Mouse (Mus musculus) heart, embryonic 14.5 days (tissue): ENCODE results near the gene Mnd1. TPM values are rescaled to one million over a fixed set of nuclear protein-coding genes. Genes with fewer than 3 reads are reported as not detected.

ENCODE experiments used
- ATAC-seq: fragments of 200-750 bp; cut with Nextera tagmentation; 2 replicates; pipeline ENCODE4 v1.8.0; 2017; ENCODE audit warnings: low read depth, moderate TSS enrichment; ENCODE audit not compliant: insufficient number of reproducible peaks, insufficient read depth, low FRiP score
- H3K27ac ChIP-seq, 2 experiments: fragments of 200-500 bp in 1 of 2; fragments of 300-500 bp in 1 of 2; sonication (generic) in 1 of 2; replicated peaks in 1 of 2; 2 replicates each; pipeline ENCODE4 v1.5.1; 2012 to 2014; ENCODE audit warnings: low read depth in 2 of 2, low read length in 2 of 2, control low read depth in 1 of 2, mild to moderate bottlenecking in 1 of 2, mixed read lengths in 1 of 2; ENCODE audit not compliant: control insufficient read depth in 1 of 2, insufficient read depth in 1 of 2
- H3K27me3 ChIP-seq: fragments of 300-500 bp; sonication (generic); 2 replicates; pipeline ENCODE4 v1.6.1; 2014; ENCODE audit warnings: mild to moderate bottlenecking, low read length, control low read depth; ENCODE audit not compliant: control insufficient read depth, insufficient read depth
- H3K36me3 ChIP-seq: fragments of 300-500 bp; sonication (generic); 2 replicates; pipeline ENCODE4 v1.6.1; 2014; ENCODE audit warnings: mild to moderate bottlenecking, control low read depth, low read length, mixed read lengths; ENCODE audit not compliant: control insufficient read depth, insufficient read depth
- H3K4me1 ChIP-seq, 2 experiments: fragments of 200-500 bp in 1 of 2; fragments of 300-500 bp in 1 of 2; sonication (generic) in 1 of 2; 2 replicates each; pipeline ENCODE4 v1.6.1; 2012 to 2014; ENCODE audit warnings: low read length in 2 of 2, control low read depth in 1 of 2, mixed read lengths in 1 of 2; ENCODE audit not compliant: control insufficient read depth in 2 of 2, insufficient read depth in 2 of 2
- H3K4me2 ChIP-seq: fragments of 300-500 bp; sonication (generic); 2 replicates; pipeline ENCODE4 v1.6.1; 2014; ENCODE audit warnings: mild to moderate bottlenecking, low read length
- H3K4me3 ChIP-seq, 2 experiments: fragments of 200-500 bp in 1 of 2; fragments of 300-500 bp in 1 of 2; sonication (generic) in 1 of 2; 2 replicates each; pipeline ENCODE4 v1.5.1; 2012 to 2014; ENCODE audit warnings: low read length in 2 of 2, mild to moderate bottlenecking in 2 of 2, control low read depth in 1 of 2, low read depth in 1 of 2, moderate library complexity in 1 of 2; ENCODE audit not compliant: control insufficient read depth in 1 of 2, insufficient read depth in 1 of 2
- H3K9ac ChIP-seq: fragments of 300-500 bp; sonication (generic); 2 replicates; pipeline ENCODE4 v1.6.1; 2014; ENCODE audit warnings: mild to moderate bottlenecking, low read length
- H3K9me3 ChIP-seq: fragments of 300-500 bp; sonication (generic); 2 replicates; pipeline ENCODE4 v1.6.1; 2016; ENCODE audit warnings: low read length, control low read depth; ENCODE audit not compliant: control insufficient read depth
- WGBS: fragments of 180-500 bp; shearing (Covaris S2); extraction: QIAGEN DNeasy Blood & Tissue Kit; methylation state at CpG from one replicate; pipeline ENCODE4 v1.1.7; 2014; 5-methylcytosine and 5-hydroxymethylcytosine counted together
- polyA plus RNA-seq: library from polyadenylated mRNA; unstranded; fragments of >200 nt; fragmentation: Nextera tagmentation; extraction: Ambion mirVana; gene quantifications from 2 replicates; pipeline ENCODE4 v1.2.1, GENCODE M21; 2014

The Mnd1 gene
- polyA plus RNA-seq, 1 experiment from 2014 or later, result 10.2 TPM

DNA sequence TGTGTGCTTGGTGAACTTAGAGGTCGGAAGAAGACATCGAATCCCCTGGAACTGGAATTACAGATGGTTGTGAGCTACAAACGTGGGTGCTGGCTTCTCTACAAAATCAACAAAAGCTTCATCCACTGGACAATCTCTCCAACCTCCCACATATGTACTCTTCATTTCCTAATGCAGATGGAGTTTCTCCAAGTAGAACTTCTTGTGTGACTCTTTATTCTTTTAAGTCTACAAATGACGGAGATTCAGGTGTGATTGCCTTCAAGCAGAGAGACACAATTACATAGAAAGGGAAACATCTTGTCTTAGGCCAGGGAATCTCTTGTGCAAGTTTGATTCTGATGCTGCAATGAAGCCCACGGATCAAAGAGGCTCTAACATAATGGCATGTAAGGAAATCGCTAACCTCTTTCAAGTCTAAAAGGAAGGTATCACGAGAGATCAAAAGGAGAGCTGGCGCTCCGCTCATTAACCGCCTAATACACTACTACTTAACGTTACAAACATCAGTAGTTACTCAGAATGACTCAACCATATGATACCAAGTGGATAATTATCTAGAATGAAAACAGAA is 18.1 kb upstream of the Mnd1 start, which contains the start of gene Gm6525:
TSS of gene Gm6525 (plus strand) at position 524 of the 574 bp plus-strand sequence.
- H3K27ac ChIP-seq, result no peak within 1 kb of the TSS
- 80% methylated on average over 11 of the region's 11 CpGs for WGBS
- H3K9ac ChIP-seq, result no peak within 1 kb of the TSS
- no peak for ATAC-seq
- no peak within 1 kb of the TSS for H3K4me3 ChIP-seq
- no peaks in the 10 kb centered on the region for H3K9me3 ChIP-seq
- H3K4me1 ChIP-seq, result no peaks in the 10 kb centered on the region
- peaks cover 6% of the 10 kb centered on the region; the same call in 1 of the 2 replicates for H3K36me3 ChIP-seq
- no peak within 1 kb of the TSS for H3K4me2 ChIP-seq
- no peaks in the 10 kb centered on the region for H3K27me3 ChIP-seq

GRCm38 (mm10) chr3:84172406-84172805 is 16.8 kb upstream of the Mnd1 start:
- H3K4me3 ChIP-seq, result no peak overlapping the region
- H3K4me2 ChIP-seq, result no peak overlapping the region
- no peak overlapping the region for H3K27ac ChIP-seq
- H3K36me3 ChIP-seq, result peaks cover 6% of the 10 kb centered on the region; the same call in 1 of the 2 replicates
- no peak overlapping the region for H3K9ac ChIP-seq
- 27% methylated on average over 11 of the region's 11 CpGs for WGBS
- no peaks in the 10 kb centered on the region for H3K27me3 ChIP-seq
- no peak for ATAC-seq
- no peaks in the 10 kb centered on the region for H3K4me1 ChIP-seq
- no peaks in the 10 kb centered on the region for H3K9me3 ChIP-seq

- Histone ChIP-seq H3K27ac (no peak overlapping the region), H3K36me3 (peaks cover 19% of the 10 kb centered on the region), H3K4me3 (no peak overlapping the region), H3K27me3 (no peaks in the 10 kb centered on the region), H3K4me2 (no peak overlapping the region), H3K9ac (no peak overlapping the region), H3K4me1 (no peaks in the 10 kb centered on the region), H3K9me3 (no peaks in the 10 kb centered on the region)
- ATAC-seq, result no peak
- WGBS, result 62% methylated on average over 8 of the region's 8 CpGs
These were observed 13.9 kb upstream of the Mnd1 start for GRCm38 (mm10) chr3:84169393-84170005.

GRCm38 (mm10) chr3:84168943-84169342 is 13.4 kb upstream of the Mnd1 start:
- no peak overlapping the region for H3K27ac ChIP-seq
- no peaks in the 10 kb centered on the region for H3K4me1 ChIP-seq
- no peaks in the 10 kb centered on the region for H3K9me3 ChIP-seq
- H3K36me3 ChIP-seq, result peaks cover 24% of the 10 kb centered on the region
- no peak for ATAC-seq
- no peaks in the 10 kb centered on the region for H3K27me3 ChIP-seq
- no peak overlapping the region for H3K9ac ChIP-seq
- H3K4me3 ChIP-seq, result no peak overlapping the region
- H3K4me2 ChIP-seq, result no peak overlapping the region
- WGBS, result 84% methylated on average over 6 of the region's 6 CpGs

DNA sequence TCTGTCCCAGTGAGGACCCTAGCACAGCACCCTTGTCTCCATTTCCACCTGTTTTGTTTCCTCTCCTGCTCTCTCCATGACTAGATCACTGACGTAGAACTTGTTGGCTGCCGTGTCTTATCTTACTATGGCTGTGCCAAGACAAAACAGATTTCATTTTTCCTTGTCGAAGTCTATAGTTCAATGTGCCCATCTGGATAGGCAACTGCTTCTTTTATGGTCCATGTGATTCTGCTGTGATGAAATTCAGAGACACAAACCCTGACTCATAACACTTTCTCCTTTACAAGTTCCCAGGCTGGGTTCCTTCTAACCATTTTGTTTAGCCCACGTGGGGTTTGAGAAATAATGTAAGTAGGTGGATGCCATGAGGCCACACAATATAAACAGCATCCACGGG is 10.5 kb upstream of the Mnd1 start:
- Histone ChIP-seq H3K9me3 (no peaks in the 10 kb centered on the region), H3K4me1 (no peaks in the 10 kb centered on the region), H3K27me3 (no peaks in the 10 kb centered on the region), H3K4me2 (no peak overlapping the region), H3K27ac (no peak overlapping the region), H3K4me3 (no peak overlapping the region), H3K36me3 (peaks cover 25% of the 10 kb centered on the region), H3K9ac (no peak overlapping the region)
- ATAC-seq, result no peak
- WGBS, result 82% methylated on average over 5 of the region's 5 CpGs

- no peak overlapping the region for H3K4me3 ChIP-seq
- H3K36me3 ChIP-seq, result peaks cover 25% of the 10 kb centered on the region
- no peaks in the 10 kb centered on the region for H3K4me1 ChIP-seq
- no peak for ATAC-seq
- no peak overlapping the region for H3K4me2 ChIP-seq
- H3K27me3 ChIP-seq, result no peaks in the 10 kb centered on the region
- H3K9me3 ChIP-seq, result no peaks in the 10 kb centered on the region
- no peak overlapping the region for H3K9ac ChIP-seq
- WGBS, result 87% methylated on average over 3 of the region's 3 CpGs
- H3K27ac ChIP-seq, result no peak overlapping the region
These were observed 9.8 kb upstream of the Mnd1 start for GRCm38 (mm10) chr3:84165391-84165790.

DNA sequence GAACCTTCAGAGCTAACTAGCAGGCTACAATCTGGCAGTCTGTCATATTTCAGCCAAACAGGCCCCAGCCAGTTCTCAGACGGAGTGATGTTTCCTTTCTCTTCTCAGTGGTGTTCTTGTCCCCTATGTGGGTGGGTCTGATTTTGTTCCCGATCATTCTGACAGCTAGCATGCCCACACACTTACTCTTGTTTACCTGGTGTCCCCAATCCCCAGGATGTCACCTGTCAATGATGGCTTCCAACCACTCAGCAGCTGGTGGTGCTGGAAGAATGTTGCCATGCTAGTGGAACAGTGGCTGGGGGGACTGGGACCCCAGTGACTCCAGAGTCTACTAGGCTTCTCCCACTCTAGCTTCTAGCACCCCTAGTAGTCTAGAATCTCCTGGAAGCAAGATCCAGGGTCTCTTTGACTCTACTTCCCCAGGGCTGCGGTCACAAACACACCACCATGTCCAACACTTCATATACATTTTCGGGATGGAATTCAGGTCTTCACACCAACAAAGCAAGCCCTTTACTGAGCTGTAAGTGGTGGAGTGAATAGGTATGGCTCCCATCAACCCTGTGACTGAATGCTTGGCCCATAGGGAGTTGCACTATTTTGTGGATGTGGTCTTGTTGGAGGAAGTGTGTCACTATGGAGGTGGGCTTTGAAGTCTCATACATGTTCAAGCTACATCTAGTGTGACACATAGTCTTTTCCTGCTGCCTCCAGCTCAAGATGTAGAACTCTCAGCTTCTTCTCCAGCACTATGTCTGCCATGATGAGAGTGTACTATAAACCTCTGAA is 2.2 kb upstream of the Mnd1 start:
- Histone ChIP-seq H3K9me3 (no peaks in the 10 kb centered on the region), H3K36me3 (0 out of 2 replicates have a peak, but pooled peaks cover 7% of the 10 kb centered on the region), H3K27me3 (no peaks in the 10 kb centered on the region), H3K4me1 (peaks cover 0 to 3% of the 10 kb centered on the region in 2 experiments; a peak in 1 of 4 replicates), H3K27ac (no peak overlapping the region), H3K4me3 (no peak overlapping the region), H3K4me2 (no peak overlapping the region), H3K9ac (no peak overlapping the region)
- ATAC-seq, result no peak
- 81% methylated on average over 4 of the region's 4 CpGs for WGBS
